Mouse (Mus musculus) erythroblast, embryonic 14.5 days (primary cell): ENCODE data around the gene Gper1.

Experiments
- GATA1 ChIP-seq: IDR thresholded peaks from 2 replicates; pipeline ENCODE4 v1.6.1; 2012; ENCODE audit warnings: low read length, inconsistent platforms, mixed read lengths
- TAL1 ChIP-seq: IDR thresholded peaks from 3 replicates; pipeline ENCODE4 v1.6.1; 2012; ENCODE audit warnings: low read length, inconsistent platforms, mixed read lengths

DNA sequence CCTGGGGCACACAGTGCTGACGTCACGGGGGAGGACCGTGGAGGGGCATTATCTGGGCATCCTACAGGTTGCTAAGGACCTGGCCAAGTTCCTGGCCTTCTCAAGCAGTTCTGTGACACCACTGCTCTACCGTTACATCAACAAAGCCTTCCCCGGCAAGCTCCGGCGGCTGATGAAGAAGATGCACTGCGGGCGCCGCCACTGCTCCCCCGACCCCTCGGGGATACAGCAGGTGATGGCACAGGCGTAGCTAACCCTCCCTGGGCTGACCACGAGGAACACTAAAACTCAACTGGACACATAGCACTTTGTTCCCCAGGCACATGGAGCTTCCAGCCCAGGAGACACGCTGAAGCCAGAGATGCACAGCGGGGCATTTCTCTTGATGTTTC, 29.8 kb upstream of the Gper1 start:
- TF ChIP-seq GATA1 (no peak), TAL1 (no peak)
